Mouse (Mus musculus): Measurements from ENCODE around the gene Cul1.

- TF ChIP-seq POLR2A (IDR thresholded peaks at IDR 0.05; ENCODE audit: low read depth, low read length): no peak
- TF ChIP-seq CTCF (IDR thresholded peaks at IDR 0.05; ENCODE audit: borderline replicate concordance, insufficient read depth, low read length): no peak
Measured at GRCm38 (mm10) chr6:47469760-47470159, 16.6 kb downstream of the Cul1 start.

Data from embryonic fibroblast, embryonic 13.5 days (primary cell).